Mouse (Mus musculus): ENCODE data around the gene Cep63. TPM values are rescaled to one million over a fixed set of nuclear protein-coding genes. Genes with fewer than 3 reads are reported as not detected.
A peak's percentile ranks its signal among the peaks of the same experiment; 100 is the strongest.

The Cep63 gene
- total RNA-seq, 2 experiments from 2014 or later, result 36.3 to 43.3 TPM

DNA sequence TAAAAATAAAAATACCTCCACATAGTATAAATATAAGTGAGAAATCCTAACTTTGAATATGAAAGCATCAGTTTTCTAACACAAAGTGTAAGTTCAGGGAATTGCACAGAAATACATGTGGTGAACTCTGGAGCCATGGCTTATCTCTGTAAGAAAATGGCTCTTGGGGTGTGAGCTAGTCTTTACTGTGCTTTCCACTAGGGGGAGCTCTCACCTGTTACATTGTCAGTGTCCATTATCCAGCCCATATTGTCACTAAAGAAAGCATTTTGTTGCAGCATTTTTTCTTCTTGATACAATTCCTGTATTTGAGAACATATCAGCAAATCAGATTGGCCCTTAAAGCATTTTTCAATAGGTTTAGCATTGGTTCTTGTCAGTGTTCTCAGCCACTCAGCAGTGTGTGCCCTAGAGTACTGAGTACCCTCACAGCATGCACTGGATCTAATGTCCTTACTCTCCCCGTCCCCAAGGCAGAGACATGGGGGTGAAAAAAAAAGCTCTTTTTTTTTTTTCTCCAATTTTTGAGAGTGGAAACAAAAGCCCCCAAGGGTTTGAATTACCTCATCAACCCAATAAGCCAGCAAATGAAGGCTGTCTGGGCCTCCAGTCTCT is 6.7 kb upstream of the Cep63 start:
- ATAC-seq (replicated peaks; ENCODE audit: poor library complexity, severe bottlenecking), result peak; percentile 77

DNA sequence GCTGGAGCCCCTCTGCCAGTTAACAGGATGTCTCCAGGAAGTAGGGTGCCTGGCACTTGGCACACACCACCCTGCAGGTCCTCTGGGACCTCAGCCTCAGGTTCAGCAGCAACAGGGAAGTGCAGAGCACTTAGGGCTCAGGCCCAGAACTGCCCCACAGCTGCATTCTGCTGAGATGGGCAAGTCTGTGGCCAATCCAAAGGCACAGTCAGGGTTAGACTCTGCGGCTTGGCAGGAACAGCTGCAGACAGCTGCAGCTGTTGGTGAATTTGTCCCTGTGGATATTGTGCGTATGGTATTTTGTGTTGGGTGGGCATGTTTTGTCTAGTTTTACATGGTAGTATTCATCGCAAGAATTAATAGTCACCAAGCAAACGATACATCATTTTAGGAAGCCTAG is 5.8 kb upstream of the Cep63 start:
- no peak for ATAC-seq (replicated peaks; ENCODE audit: poor library complexity, severe bottlenecking)

DNA sequence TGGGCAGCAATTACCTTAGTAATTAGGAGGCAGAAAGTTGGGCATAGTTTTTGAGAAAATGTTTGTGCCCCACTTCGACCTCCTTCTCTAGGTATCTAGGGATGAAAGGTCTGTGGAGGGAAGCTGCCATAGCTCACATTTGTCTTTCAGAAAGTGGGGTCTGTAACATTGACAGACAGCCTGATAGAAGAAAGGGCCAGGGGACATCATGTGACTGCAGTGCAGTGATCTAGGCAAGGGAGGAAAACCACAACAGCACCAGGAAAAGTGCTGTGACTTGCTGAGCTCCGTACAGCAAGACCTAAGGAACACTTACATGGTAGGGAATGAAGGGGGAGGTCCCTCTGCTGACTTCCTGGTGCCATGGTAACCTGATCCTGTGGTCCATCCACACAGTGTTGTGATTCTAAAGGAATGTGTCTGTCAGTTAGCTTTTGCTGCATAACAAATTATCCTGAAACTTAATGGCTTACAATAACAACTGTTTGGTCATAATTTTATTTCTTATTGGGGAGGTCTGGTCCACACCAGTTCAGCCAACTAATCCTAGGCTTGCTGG is 5.3 kb upstream of the Cep63 start:
- ATAC-seq (replicated peaks; ENCODE audit: poor library complexity, severe bottlenecking), result no peak

DNA sequence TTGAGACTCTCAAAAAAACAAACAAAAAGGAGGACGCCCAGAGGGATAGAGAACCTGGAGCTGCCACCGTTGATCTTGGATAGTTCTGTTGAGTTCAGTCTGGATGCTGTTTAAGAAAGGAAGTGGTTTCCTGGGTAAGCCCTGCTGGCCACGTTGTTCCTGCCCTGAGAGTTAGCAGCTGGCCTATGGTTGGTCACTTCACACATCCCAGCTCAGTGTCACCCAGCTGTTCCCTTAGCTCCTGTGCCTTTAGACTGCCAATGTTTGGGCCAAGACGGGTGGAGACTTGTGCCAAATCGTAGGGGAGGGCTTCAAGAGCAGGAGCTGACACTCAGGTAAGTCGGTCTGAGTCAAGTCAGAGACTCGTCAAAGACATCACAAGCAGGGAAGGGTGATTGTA is 2.7 kb upstream of the Cep63 start:
- no peak for ATAC-seq (replicated peaks; ENCODE audit: poor library complexity, severe bottlenecking)

DNA sequence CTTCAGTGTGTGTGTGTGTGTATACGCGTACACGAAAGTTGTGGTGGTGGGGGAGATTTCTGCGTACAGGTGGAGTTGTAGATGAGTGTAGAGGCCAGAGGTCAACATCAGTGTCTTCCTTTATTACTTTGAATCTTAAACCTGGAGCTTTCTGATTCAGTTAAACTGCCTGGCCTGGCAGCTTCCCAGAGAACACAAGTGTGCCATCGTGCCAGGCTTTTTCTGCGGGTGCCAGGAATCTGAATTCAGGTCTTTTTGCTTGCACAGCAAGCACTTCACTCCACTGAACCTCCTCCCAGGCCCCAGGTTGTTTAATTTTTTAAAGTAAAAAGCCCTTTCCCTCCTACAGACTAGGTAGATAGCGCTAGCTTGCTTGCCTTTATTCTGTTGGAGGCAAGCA is 1.1 kb upstream of the Cep63 start:
- ATAC-seq (replicated peaks; ENCODE audit: poor library complexity, severe bottlenecking), result no peak

DNA sequence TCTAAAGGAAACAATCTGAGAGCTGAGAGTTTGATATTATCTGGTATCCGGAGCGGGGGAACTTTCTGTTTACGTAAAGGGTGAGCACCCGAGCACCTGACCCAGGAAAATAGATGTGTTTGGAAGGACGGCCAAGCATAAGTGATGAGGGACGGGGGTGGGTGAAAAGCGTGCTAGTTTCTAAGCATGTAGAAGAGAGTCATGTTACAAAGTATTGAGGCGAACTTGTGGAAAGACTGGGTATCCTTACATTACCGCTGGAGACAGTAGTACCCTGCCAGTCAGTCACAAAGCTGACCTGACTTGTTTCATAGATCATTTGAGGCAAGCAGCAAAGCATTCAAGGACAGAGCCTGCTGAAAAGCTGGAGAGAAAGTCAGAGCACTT is 498 bp upstream of the Cep63 start:
- no peak for ATAC-seq (replicated peaks; ENCODE audit: poor library complexity, severe bottlenecking)

DNA sequence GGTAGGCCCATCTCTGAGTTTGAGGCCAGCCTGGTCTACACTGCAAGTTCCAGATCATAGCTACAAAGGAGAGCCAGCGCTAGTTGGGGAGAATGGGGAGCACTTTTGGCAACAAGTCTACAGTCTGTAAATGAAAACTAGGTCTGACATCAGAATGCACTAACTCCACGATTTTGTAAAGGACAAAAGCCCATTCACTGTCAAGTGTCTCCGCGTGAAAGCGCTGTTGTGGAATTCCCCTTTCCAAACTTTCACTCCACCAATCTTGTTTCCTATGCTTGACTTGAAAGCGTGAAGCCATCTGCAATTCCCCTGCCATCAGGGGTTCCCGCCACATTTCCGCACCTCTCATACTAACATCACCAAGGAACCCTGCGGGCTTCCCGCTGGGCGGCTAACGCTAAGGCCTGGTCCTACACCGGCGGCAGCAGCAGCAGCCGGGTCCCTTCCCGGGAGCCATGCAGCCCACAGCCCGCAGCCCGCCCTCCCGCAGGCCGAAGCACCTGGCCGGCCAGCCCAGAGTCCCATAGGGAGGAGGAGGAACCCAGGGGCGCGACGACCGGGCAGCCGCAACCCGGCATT is 842 bp downstream of the Cep63 start:
- no peak for ATAC-seq (replicated peaks; ENCODE audit: poor library complexity, severe bottlenecking)

DNA sequence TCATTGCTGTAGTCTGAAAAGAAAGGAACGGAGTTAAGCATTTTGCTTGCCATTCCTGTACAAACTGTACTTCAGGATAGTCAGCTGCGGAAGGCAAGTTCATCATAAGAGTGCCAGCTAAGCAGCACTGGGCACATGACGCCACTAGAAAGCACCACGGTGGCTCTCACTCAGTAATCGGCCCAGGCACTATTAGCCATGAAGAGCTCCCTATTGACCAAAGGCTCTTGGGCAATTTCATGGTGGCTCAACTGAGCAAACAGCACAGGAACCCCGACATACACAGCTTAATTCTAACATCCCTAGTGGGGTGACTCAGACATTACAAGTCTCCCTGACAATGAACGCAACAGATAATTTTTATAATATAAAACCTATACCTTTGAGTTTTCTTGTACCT is 2.8 kb downstream of the Cep63 start:
- ATAC-seq (replicated peaks; ENCODE audit: poor library complexity, severe bottlenecking), result no peak

DNA sequence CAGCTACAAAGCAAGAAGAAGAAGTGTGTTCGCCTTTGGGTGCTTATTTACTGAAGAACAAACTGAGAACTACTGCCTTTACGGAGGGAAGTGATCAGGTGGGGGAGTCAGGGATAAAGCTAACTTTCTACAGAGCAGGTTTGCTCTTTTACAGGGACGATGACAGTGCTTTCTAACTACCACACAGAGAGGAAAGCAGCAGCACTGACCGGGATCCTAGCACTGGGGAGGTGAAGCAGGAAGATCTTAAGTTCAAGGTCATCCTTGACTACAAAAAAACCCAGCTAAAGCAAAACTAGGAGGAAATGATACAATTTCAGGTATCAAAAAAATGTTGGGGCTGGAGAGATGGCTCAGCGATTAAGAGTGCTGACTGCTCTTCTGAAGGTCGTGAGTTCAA is 3.5 kb downstream of the Cep63 start:
- ATAC-seq (replicated peaks; ENCODE audit: poor library complexity, severe bottlenecking), result no peak

DNA sequence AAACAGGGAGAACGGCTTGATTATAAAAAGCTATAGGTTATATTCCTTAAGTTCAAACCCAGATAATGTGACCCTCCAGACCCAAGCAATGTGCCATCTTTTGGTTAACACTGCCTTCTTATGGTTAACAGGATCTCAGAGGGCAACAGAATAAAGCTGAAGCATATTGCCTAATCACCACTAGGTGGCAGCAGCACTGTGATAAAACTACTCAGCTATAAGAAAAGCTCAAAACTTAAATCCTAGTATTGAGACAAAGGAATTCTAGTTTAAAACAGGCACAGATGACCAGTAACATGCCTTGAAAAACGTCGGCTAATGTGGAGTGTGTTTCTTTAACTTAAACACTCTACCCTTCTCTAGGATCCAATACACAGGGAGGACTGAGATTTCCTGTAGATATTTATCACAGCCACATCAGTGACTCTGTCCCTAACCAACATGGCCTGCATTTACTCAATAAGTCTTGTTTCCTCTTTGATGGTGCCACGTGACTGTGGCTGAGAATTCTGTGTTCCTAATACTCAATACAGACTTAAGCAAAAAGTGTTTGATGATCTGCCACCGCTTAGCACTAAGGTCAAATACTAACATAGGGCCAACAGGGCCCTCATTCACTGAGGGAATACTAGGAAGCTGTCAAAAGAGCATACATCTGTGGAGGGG is 4.0 kb downstream of the Cep63 start:
- ATAC-seq (replicated peaks; ENCODE audit: poor library complexity, severe bottlenecking), result peak; percentile 28

DNA sequence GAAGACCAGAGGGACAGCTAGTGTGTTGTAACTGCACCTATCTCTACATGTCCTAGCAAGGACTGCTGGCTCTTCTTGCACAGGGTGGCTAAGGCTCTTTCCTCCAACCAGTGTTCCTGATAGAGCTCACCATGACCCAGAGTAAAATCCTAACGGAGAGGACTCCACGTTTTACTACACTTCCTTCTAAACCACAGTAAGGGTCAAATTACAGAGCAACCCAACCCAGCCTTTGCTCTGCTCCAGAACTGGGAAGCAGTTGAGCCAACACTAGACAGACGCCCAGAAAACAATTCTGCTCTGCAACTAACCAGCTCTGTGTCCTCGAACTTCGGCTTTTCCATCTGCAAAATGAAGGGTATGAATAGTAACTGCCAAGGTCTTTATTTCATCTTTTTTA is 4.9 kb downstream of the Cep63 start:
- ATAC-seq (replicated peaks; ENCODE audit: poor library complexity, severe bottlenecking), result no peak

DNA sequence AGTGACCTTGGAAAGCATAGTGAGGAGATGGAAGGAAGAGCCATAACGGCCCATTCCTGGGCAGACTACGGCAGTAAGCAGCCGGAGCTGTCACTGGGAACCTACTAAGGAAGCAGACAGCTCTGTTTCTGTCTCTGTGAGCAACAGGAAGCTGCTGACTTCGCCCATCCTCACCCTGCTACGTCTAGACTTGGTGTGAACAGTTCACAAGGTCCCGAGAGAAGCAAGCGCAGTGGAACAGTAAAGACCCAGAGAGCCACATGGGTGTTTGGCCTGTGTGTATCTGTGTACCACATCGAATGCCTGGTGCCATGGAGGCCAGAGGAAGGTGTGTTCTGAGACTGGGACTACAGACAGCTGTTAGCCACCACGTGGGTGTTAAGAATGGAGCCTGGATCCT is 10.1 kb downstream of the Cep63 start:
- no peak for ATAC-seq (replicated peaks; ENCODE audit: poor library complexity, severe bottlenecking)

DNA sequence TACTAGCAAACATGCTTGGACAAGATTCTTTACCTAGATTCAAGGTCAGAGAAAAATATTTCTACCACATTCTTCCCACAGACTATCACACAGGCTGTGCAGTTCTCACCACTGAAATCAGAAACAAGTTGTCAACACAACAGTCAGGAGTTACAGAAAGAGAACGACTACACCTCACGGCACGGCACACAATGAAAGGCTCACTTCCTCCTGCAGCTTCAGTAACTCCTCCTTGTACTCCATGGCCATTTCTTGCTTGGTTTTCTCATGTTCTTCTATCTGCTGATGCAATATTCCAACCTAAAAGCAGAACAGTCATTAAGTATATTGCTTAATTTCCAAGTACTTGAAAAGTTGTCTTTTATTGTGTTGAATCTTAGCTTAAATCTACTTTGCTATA is 11.3 kb downstream of the Cep63 start:
- ATAC-seq (replicated peaks; ENCODE audit: poor library complexity, severe bottlenecking), result peak; percentile 99

DNA sequence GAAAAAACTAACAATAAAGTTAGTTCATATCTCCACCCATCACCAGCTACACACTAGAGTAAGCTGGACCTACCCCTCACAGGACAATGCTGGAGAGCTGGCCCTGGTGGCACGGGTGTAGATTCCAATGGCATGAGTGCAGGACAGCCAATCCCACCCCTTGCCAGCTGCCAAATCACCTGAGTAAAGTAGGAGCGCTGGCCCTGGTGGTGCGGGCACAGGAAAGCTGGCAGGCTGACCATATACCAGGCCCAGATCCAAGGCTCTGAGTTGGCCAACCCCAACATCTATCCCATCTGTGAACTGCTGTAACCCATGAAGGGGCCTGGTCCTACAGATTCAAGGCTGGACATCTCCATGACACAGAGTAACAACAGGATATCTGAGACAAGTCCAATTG is 17.1 kb downstream of the Cep63 start:
- no peak for ATAC-seq (replicated peaks; ENCODE audit: poor library complexity, severe bottlenecking)

DNA sequence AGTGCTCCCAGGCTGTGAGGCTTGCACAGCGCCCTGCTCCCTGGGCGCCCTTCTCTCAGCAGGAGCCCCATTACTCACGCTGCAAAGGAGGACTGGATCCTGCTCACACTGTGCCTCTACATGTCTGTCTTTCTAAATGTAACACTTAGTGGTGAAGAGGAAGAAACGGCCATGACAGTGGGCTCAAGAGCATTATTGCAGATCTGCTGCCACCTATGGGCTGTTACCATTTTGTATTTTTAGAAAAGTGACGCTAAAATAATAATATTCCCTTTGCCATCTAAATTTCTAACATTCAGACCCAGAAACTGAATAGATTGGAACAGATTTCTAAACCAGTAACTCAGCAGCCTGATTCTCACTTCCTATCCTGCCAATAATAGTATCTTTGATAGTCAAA is 18.9 kb downstream of the Cep63 start:
- no peak for ATAC-seq (replicated peaks; ENCODE audit: poor library complexity, severe bottlenecking)

DNA sequence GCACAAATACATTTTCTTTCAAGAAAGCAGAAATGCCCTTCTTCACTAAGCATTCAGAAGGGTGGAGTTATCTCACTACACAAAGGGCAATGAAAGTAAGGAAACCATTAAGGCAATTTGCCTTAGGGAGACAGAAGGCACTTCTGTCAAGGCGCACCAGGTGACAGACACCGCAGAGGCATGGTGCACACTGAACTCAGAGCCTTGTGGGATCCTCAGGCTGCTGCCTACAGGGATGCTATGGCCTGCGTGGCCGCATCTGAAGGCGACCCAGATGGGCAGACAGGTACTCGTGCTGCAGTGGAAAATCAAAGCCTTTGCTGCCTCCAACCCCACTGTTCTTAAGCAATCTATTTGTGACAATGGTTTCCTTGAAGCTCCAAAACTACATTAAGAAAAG is 21.2 kb downstream of the Cep63 start:
- ATAC-seq (replicated peaks; ENCODE audit: poor library complexity, severe bottlenecking), result no peak

DNA sequence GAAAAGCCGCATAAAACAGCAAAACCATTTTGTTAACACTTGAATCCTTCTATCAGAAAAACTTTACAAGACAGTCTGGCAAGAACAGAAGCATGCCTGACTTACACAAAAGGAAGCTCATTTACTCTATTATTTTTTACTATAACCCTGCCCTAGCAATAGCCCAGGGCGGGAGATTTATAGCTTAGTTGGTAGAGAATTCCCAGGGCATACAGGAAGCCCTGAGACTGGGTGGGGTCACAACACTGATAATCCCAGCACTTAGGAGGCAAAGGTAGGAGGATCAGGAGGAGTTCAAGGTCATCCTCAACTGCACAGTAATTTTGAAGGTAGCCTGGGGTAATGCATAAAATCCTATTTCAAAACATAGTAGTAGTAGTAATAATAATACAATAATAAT is 24.7 kb downstream of the Cep63 start:
- ATAC-seq (replicated peaks; ENCODE audit: poor library complexity, severe bottlenecking), result no peak

DNA sequence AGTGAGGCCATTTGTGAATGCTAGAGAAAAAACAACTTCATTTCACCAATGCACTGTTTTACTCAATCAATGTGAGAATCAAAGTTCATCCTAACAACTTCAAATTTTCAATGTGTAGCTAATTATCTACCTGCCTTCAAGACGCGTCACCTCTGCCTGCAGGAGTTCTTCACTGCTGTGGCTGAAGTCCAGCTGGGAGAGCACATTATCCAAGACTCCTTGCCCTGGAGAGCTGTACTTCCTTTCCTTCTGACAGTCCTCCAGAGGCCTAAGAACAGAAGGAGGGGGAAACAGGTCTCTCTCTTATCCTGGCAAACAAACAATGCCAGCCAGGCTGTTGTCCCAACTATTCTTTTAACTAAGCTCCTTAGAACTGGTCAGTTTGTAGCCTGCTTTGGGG is 25.1 kb downstream of the Cep63 start:
- ATAC-seq (replicated peaks; ENCODE audit: poor library complexity, severe bottlenecking), result no peak

DNA sequence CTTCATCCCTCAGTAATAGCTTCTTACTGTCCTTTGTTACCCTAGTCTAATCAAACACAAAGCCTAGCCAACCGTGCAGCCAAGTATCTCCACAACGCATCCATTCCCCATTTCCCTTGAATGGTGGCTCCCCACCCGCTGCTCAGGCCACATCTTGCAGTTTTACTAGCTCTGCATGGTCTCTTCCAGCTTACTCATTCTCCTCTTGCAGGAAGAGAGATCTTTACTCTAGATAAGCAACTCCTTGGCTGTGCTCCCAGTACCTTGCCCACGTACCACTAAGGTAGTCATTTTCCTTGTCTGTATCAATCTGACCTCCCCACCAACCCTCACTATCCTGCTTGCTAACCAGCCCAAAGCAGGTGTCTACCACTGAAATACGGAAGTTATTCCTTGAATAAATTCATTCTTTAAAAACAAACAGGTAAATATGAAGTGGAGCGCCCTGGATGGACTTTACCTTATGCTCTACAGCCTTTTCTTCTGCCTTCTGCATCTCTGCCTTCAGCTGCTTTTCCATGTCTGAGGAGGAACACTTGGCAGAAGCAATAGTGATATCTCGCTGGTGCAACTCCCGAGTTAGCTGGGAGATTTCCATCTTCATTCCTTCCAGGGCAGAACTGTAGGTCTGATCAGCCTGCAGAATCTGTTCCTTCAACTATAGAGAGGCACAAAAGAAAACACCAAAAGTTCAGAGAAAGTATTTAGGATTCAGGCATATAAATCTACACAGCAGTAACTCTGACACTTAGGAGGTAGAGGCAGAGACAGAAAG is 30.5 kb downstream of the Cep63 start:
- ATAC-seq (replicated peaks; ENCODE audit: poor library complexity, severe bottlenecking), result no peak

DNA sequence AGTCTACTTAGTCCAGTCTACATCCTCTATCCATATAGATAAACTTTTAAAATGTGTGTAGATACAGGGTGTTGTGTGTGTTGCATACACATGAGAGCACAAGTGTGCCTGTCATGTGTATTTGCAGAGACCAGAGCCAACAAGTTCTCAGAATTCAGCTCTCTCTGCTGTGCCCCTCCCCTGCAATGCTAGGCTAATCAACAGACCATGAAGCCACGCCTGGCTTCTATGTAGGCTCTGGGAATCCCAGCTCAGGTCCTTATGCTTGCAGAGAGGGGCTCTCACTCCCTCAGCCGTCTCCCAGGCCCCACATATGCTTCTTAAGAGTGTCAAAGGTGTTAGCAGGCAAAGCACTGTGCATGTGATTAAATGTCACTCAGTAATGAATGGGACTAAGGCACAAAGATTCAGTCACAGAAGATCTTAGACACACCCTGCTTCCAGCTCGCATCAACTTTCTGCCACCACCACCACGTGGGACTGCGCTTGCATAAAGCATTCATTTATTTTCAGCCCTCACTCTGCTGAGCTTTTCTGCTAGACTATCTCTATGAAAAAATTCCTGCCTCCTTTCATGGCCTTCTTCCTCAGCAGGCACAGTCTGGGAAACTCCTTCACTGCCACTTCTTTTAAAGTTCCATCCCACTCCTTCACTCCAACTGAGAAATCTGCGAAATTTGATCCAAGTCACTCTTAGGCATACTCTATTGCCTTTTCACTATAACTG is 31.5 kb downstream of the Cep63 start:
- ATAC-seq (replicated peaks; ENCODE audit: poor library complexity, severe bottlenecking), result no peak

DNA sequence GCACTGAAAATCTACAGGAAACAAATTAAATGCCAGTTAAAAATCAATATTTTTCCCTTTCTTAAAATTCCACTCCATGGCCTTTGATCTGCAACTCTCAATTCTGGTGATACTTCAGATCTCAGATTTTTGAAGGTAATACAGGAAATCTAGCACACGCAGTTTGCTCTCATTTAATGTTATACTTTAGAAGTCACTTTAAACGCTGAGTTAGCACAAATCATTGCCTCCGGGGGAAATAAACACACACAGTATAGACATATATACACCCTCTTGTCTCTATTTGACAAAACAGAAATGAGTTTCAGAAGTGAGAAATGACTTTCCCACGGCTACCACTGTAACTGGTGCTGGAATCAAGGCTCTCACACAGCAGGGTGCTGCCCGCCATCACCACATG is 39.0 kb downstream of the Cep63 start:
- ATAC-seq (replicated peaks; ENCODE audit: poor library complexity, severe bottlenecking), result no peak

Data from granulocyte monocyte progenitor cell, adult 5-6 weeks (primary cell).